Mouse (Mus musculus) megakaryocyte-erythroid progenitor cell, adult 5-6 weeks (primary cell): ENCODE measurements around the gene Nemp1. TPM values are rescaled to one million over a fixed set of nuclear protein-coding genes. Genes with fewer than 3 reads are reported as not detected.
A peak's percentile ranks its signal among the peaks of the same experiment; 100 is the strongest.

Experiments
- ATAC-seq: replicated peaks from 2 replicates; pipeline ENCODE4 v1.8.0; 2016; ENCODE audit warnings: mild to moderate bottlenecking, inconsistent platforms; ENCODE audit not compliant: severe bottlenecking, poor library complexity, low FRiP score, low TSS enrichment
- total RNA-seq, 2 experiments: library from RNA; stranded (forward) in 1 of 2; stranded (reverse) in 1 of 2; fragments of 200-1000, 215-1000 nt in 1 of 2; fragments of >200 nt in 1 of 2; fragmentation: Nextera tagmentation in 1 of 2; gene quantifications; 2 replicates each; pipeline ENCODE4 v1.2.3; 2014 to 2017

Gene Nemp1
- total RNA-seq, 2 experiments from 2014 or later = 19.4 to 35.2 TPM

- ATAC-seq = no peak
Observed at GRCm38 (mm10) chr10:127704766-127705220, 38.1 kb downstream of the Nemp1 start, which contains the start of gene Myo1a. Myo1a (plus strand) TSS chr10:127705170.

- ATAC-seq = no peak
Observed at GRCm38 (mm10) chr10:127705783-127706182, 39.1 kb downstream of the Nemp1 start.

DNA sequence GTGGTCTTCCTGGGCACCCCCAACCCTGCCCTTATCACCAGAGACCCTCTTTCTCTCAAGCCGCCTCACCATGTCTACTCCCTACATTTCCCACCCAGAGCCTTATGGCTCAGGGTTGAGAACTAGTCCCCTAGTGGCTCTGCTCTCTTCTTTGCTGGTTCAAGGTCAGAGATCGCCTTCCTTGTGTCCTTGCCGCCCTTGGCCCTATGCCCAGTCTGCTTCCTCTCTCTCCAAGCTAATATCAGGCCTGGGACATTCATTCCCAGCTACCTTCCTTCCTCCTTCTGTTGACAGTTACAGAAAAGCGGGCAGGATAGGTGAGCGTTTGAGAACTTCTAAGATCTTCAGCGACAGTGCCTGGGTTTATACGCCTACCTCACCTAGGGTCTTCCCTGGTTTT, 41.0 kb downstream of the Nemp1 start:
- ATAC-seq = no peak

- no peak for ATAC-seq
Observed at GRCm38 (mm10) chr10:127708850-127709370, 42.2 kb downstream of the Nemp1 start.

- no peak; the same call in 1 of the 2 replicates for ATAC-seq
Observed at GRCm38 (mm10) chr10:127710331-127710730, 43.6 kb downstream of the Nemp1 start.

- ATAC-seq = no peak
Observed at GRCm38 (mm10) chr10:127712736-127713135, 46.0 kb downstream of the Nemp1 start.

DNA sequence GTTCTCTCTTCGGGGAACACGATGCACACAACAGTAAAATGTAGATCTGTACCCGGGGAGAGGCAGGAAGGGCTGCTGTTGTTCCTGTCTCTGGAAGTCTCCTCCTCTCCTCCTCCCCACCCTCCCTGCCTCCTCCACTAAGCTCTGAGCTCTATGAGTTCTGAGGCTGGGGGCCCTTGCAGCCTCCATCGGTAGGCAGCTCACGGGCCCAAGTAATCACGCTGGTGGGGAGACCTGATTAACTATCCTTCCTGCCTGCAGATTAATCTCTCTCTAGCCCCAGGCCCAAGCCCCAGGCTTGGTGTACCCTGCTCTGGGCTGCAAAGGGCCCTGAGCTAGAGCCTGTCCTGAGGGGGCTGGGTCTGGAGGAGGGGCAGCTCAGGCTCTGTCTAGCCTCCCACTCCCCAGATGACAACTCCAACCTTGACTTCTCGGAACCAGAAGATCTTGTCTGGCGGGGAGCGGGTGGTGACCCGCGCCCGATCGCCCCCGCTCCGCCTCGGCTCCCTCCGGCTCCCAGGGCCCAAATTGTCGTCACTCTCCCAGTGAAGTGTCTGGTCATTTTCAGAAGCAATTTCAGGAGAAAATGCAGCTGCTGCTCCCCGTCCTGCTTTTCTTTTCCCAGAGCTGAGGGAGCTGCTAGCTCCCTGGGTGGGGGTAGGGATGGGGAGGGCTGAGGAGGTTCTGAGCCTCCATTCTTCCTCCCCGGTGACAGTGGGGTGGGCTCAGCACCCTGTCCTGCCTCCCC, 55.1 kb downstream of the Nemp1 start:
- ATAC-seq = no peak

GRCm38 (mm10) chr10:127724178-127724577, 57.5 kb downstream of the Nemp1 start, which contains the start of gene Tac2:
Tac2 (plus strand) TSS chr10:127724478.
- ATAC-seq = no peak

- ATAC-seq = peak; percentile 53
Observed at GRCm38 (mm10) chr10:127725136-127725535, 58.4 kb downstream of the Nemp1 start.

DNA sequence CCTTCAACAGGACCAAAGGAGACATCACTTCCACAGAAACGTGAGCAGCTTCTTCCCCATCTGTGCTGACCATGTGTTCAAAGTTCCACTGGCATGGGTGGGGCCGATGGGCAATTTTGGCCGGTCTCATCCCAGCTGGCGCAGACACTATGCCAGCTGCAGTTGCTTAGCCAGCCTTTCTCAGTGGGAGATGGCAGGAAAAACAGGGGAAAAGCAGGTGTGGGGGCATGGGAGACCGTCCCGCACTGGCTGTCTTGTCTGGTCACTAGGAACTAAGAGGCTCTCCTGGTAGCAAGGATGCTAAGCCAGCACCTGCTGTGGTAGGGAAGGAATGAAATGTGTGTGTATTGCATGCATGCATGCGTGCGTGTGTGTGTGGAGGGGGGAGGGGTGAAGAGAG, 61.7 kb downstream of the Nemp1 start:
- ATAC-seq = no peak

DNA sequence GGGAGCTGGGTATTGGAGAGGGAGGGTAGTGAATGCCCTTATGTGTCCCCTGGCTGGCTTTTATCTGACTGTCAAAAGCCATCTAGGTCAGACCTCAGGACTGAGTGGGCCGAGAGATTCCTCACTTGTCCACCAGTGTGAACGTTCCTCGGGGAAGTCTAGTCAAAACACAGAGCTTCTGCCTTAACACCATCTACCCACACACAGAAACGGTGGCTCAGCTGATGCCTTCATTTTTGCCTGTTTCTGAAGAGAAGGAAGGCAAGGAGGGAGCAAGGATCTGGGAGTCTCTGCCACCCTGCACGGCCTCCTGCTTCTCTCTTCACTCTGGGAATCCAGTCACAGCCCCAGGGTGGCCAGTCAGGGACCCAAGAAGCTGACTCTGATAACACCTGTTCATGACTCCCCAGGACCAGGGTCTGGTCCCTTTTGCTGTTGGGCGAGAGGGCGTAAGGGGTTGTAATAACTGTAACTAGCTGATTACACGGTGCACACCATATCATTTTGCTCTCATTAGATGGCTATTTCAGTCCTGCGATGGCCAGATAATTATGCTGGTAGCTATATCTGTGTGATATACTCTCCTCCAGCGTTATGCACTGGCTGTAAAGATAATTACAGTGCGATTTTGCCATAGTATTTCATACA, 63.7 kb downstream of the Nemp1 start:
- ATAC-seq = peak; percentile 80

DNA sequence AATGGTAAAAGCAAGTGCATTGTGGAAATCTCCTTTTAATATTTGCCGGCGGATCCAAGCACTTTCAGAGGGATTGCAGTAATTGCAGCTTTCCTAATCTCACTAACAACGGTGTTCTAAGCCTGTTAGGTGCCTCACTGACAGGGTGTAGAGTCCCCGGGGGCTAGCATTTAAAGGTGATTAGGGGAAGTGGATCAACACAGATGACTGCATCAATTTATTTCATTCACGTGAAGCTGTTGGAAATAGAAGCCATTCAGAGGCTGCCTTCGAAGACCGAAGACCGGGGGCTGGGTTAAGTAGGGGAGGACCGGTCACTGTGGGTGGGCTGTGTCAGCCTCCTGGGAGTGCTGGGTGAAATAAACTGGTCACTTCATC, 64.2 kb downstream of the Nemp1 start:
- no peak; the same call in 1 of the 2 replicates for ATAC-seq

DNA sequence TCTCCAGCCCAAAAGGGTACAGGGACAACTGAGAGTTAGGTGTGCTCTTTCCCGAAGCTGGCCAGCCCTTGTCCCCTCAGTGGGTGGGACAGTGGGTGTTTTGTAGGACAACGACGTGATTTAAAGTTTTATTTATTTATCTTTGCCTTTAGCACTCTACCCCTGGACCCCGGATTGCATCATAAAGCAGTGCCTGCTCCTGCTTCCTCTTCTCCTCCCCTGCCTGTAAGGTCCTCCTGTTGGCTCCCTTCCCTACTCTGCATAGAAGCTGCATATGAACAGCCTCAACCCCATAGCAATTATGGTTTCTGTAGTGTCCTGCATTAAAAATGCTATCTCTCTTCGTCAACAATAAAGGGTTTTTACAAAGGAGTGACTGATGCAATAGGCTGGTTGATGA, 64.7 kb downstream of the Nemp1 start:
- ATAC-seq = no peak; the same call in 1 of the 2 replicates

DNA sequence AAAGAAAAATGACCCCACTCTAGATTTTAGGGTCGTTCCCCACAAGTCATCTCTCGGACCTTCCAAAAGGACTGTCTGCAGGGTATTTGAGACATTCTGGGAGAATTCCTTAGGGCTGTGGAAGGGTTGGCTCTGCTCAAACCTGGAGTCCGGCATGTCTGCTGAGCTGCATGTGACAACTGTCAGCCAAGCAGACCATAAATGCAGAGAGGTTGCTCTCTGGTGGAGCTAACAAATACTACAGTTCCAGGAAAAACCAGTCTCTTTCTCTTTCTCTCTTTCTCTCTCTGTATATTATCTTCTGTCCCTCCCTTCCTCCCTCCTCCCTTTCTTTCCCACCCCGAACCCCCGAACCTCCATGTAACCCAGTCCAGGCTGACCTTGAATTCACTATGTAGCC, 67.7 kb downstream of the Nemp1 start:
- ATAC-seq = no peak

- no peak for ATAC-seq
Observed at GRCm38 (mm10) chr10:127736266-127736665, 69.6 kb downstream of the Nemp1 start.

- no peak for ATAC-seq
Observed at GRCm38 (mm10) chr10:127736916-127737315, 70.2 kb downstream of the Nemp1 start.

DNA sequence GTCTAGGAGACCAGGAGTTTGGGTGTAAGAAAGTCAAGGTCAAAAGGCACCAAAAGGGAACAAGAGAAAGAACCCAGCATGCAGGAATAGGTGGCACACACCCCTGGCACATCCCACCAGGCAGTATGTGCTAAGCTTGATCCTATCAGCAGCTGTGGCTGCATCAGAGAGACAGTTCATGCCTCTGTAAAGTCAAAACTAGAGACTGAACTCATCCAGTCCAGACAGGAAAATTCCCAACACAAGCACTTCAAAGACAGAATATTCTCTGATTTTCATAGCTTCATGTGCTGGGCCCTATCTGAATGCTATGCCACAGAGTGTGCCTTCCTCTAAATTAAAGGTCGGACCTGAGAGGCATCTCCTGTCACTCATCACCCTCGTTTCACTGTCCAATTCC, 70.9 kb downstream of the Nemp1 start:
- no peak for ATAC-seq

- peak; percentile 24; the same call in 1 of the 2 replicates for ATAC-seq
Observed at GRCm38 (mm10) chr10:127738151-127738882, 71.6 kb downstream of the Nemp1 start.

DNA sequence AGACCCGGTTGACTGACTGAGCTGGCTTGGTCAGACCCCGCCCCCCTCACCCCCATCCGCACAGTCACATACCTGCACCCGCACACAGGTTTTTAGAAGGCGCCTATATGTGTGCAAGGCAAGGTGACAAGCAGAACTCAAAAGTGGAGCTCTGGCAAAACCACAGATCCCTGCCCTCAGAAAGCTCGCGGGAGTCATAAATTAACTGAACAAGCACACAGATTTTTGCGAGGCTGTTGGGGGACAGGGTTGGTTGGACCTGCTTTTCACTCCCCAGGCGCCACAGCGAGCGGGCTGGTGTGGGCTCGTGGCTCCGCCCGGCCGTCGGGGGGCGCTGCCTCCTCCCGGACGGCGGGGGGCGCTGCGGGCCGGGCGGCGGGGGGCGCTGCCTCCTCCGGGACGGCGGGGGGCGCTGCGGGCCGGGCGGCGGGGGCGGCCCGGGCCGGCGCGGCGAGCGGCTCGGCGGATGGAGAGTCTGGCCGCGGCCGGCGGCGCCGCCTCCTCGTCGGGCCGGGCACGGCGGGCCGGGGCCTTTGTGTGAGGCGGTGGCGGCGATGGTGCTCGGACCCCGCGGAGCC, 72.5 kb downstream of the Nemp1 start, which contains the start of gene Zbtb39:
Gene Zbtb39, plus strand, starts transcription at position 456 of the 578 bp plus-strand sequence.
- peak; percentile 62 for ATAC-seq
